Mouse (Mus musculus): ENCODE measurements around the gene Myo16. TPM values are rescaled to one million over a fixed set of nuclear protein-coding genes. Genes with fewer than 3 reads are reported as not detected.

Myo16 gene
- polyA plus RNA-seq, 2 experiments = 0.01 to 0.03 TPM

- H3K9me3 ChIP-seq (ENCODE audit: control insufficient read depth, low read length) = no peaks in the 10 kb centered on the region
- H3K4me1 ChIP-seq (replicated peaks; ENCODE audit: control insufficient read depth in 2 of 2, insufficient read depth in 2 of 2, low read length in 1 of 2) = 0 out of 4 replicates have a peak, but pooled peaks cover 0 to 2% of the 10 kb centered on the region in 2 experiments
- WGBS (ENCODE audit: insufficient replicate concordance) = 70% methylated on average over 5 of the region's 5 CpGs
- no peak overlapping the region for H3K27ac ChIP-seq
- H3K36me3 ChIP-seq (replicated peaks; ENCODE audit: control insufficient read depth, insufficient read depth, low read depth) = no peaks in the 10 kb centered on the region
- H3K9ac ChIP-seq (replicated peaks) = no peak overlapping the region
- no peak overlapping the region for H3K4me3 ChIP-seq (ENCODE audit: insufficient read depth in 1 of 2, low read depth in 2 of 2, low read length in 2 of 2)
- no peak for ATAC-seq (ENCODE audit: insufficient read depth)
- TF ChIP-seq EP300 (IDR thresholded peaks at IDR 0.05; ENCODE audit: low read depth) = no peak
- TF ChIP-seq CTCF (IDR thresholded peaks at IDR 0.05; ENCODE audit: low read depth) = no peak
- no peak overlapping the region for H3K4me2 ChIP-seq (ENCODE audit: low read depth)
- no peak for DNase-seq (ENCODE audit: low read depth in 3 of 3, low spot score in 3 of 3)
- no peaks in the 10 kb centered on the region for H3K27me3 ChIP-seq (ENCODE audit: control insufficient read depth, insufficient read depth, low read length)
Measured at GRCm38 (mm10) chr8:10199301-10199700, 45.6 kb downstream of the Myo16 start.

- Histone ChIP-seq H3K27me3 (ENCODE audit: control insufficient read depth, insufficient read depth, low read length) (no peaks in the 10 kb centered on the region), H3K27ac (no peak overlapping the region), H3K4me3 (ENCODE audit: insufficient read depth in 1 of 2, low read depth in 2 of 2, low read length in 2 of 2) (no peak overlapping the region), H3K36me3 (replicated peaks; ENCODE audit: control insufficient read depth, insufficient read depth, low read depth) (no peaks in the 10 kb centered on the region), H3K4me2 (ENCODE audit: low read depth) (no peak overlapping the region), H3K9me3 (ENCODE audit: control insufficient read depth, low read length) (no peaks in the 10 kb centered on the region), H3K4me1 (replicated peaks; ENCODE audit: control insufficient read depth in 2 of 2, insufficient read depth in 2 of 2, low read length in 1 of 2) (0 out of 4 replicates have a peak, but pooled peaks cover 0 to 2% of the 10 kb centered on the region in 2 experiments), H3K9ac (replicated peaks) (no peak overlapping the region)
- WGBS (ENCODE audit: insufficient replicate concordance) = 53% methylated on average over 8 of the region's 8 CpGs
- DNase-seq (ENCODE audit: low read depth in 3 of 3, low spot score in 3 of 3) (no peak), ATAC-seq (ENCODE audit: insufficient read depth) (no peak)
- no peak for TF ChIP-seq EP300 (IDR thresholded peaks at IDR 0.05; ENCODE audit: low read depth)
- TF ChIP-seq CTCF (IDR thresholded peaks at IDR 0.05; ENCODE audit: low read depth) = no peak
Measured at GRCm38 (mm10) chr8:10200042-10200441, 46.3 kb downstream of the Myo16 start.

GRCm38 (mm10) chr8:10215023-10215422, 61.3 kb downstream of the Myo16 start:
- H3K4me1 ChIP-seq (replicated peaks; ENCODE audit: control insufficient read depth in 2 of 2, insufficient read depth in 2 of 2, low read length in 1 of 2) = no peaks in the 10 kb centered on the region
- no peaks in the 10 kb centered on the region for H3K9me3 ChIP-seq (ENCODE audit: control insufficient read depth, low read length)
- H3K27ac ChIP-seq = no peak overlapping the region
- no peak for DNase-seq (ENCODE audit: low read depth in 3 of 3, low spot score in 3 of 3)
- no peak for ATAC-seq (ENCODE audit: insufficient read depth)
- H3K4me3 ChIP-seq (ENCODE audit: insufficient read depth in 1 of 2, low read depth in 2 of 2, low read length in 2 of 2) = no peak overlapping the region
- no peaks in the 10 kb centered on the region for H3K27me3 ChIP-seq (ENCODE audit: control insufficient read depth, insufficient read depth, low read length)
- no peak for TF ChIP-seq CTCF (IDR thresholded peaks at IDR 0.05; ENCODE audit: low read depth)
- TF ChIP-seq EP300 (IDR thresholded peaks at IDR 0.05; ENCODE audit: low read depth) = no peak
- H3K36me3 ChIP-seq (replicated peaks; ENCODE audit: control insufficient read depth, insufficient read depth, low read depth) = no peaks in the 10 kb centered on the region
- no peak overlapping the region for H3K9ac ChIP-seq (replicated peaks)
- no peak overlapping the region for H3K4me2 ChIP-seq (ENCODE audit: low read depth)
- 52% methylated on average over 3 of the region's 3 CpGs for WGBS (ENCODE audit: insufficient replicate concordance)

GRCm38 (mm10) chr8:10219761-10220276, 66.1 kb downstream of the Myo16 start:
- TF ChIP-seq CTCF (IDR thresholded peaks at IDR 0.05; ENCODE audit: low read depth) (no peak), EP300 (IDR thresholded peaks at IDR 0.05; ENCODE audit: low read depth) (no peak)
- Histone ChIP-seq H3K4me1 (replicated peaks; ENCODE audit: control insufficient read depth in 2 of 2, insufficient read depth in 2 of 2, low read length in 1 of 2) (no peaks in the 10 kb centered on the region), H3K9ac (replicated peaks) (no peak overlapping the region), H3K36me3 (replicated peaks; ENCODE audit: control insufficient read depth, insufficient read depth, low read depth) (no peaks in the 10 kb centered on the region), H3K27me3 (ENCODE audit: control insufficient read depth, insufficient read depth, low read length) (no peaks in the 10 kb centered on the region), H3K4me3 (ENCODE audit: insufficient read depth in 1 of 2, low read depth in 2 of 2, low read length in 2 of 2) (no peak overlapping the region), H3K4me2 (ENCODE audit: low read depth) (no peak overlapping the region), H3K27ac (no peak overlapping the region), H3K9me3 (ENCODE audit: control insufficient read depth, low read length) (no peaks in the 10 kb centered on the region)
- no peak for DNase-seq (ENCODE audit: low read depth in 3 of 3, low spot score in 3 of 3)
- ATAC-seq (ENCODE audit: insufficient read depth) = no peak
- 36% methylated on average over 5 of the region's 5 CpGs for WGBS (ENCODE audit: insufficient replicate concordance)

- no peak overlapping the region for H3K4me2 ChIP-seq (ENCODE audit: low read depth)
- no peaks in the 10 kb centered on the region for H3K36me3 ChIP-seq (replicated peaks; ENCODE audit: control insufficient read depth, insufficient read depth, low read depth)
- WGBS (ENCODE audit: insufficient replicate concordance) = 26% methylated on average over 2 of the region's 2 CpGs
- H3K27ac ChIP-seq = no peak overlapping the region
- H3K9ac ChIP-seq (replicated peaks) = no peak overlapping the region
- DNase-seq (ENCODE audit: low read depth in 3 of 3, low spot score in 3 of 3) (no peak), ATAC-seq (ENCODE audit: insufficient read depth) (no peak)
- H3K4me1 ChIP-seq (replicated peaks; ENCODE audit: control insufficient read depth in 2 of 2, insufficient read depth in 2 of 2, low read length in 1 of 2) = no peaks in the 10 kb centered on the region
- TF ChIP-seq CTCF (IDR thresholded peaks at IDR 0.05; ENCODE audit: low read depth) (no peak), EP300 (IDR thresholded peaks at IDR 0.05; ENCODE audit: low read depth) (no peak)
- no peaks in the 10 kb centered on the region for H3K27me3 ChIP-seq (ENCODE audit: control insufficient read depth, insufficient read depth, low read length)
- no peaks in the 10 kb centered on the region for H3K9me3 ChIP-seq (ENCODE audit: control insufficient read depth, low read length)
- H3K4me3 ChIP-seq (ENCODE audit: insufficient read depth in 1 of 2, low read depth in 2 of 2, low read length in 2 of 2) = no peak overlapping the region
Measured at GRCm38 (mm10) chr8:10222770-10223169, 69.1 kb downstream of the Myo16 start.
